Mouse (Mus musculus) midbrain, embryonic 16.5 days (tissue): ENCODE measurements around the gene Lrrc32. TPM values are rescaled to one million over a fixed set of nuclear protein-coding genes. Genes with fewer than 3 reads are reported as not detected.

ENCODE experiments used
- ATAC-seq: fragments of 200-750 bp; cut with Nextera tagmentation; 2 replicates; pipeline ENCODE4 v1.8.0; 2017; ENCODE audit warnings: moderate TSS enrichment
- H3K27ac ChIP-seq: fragments of 300-500 bp; sonication (generic); 2 replicates; pipeline ENCODE4 v1.5.1; 2014; ENCODE audit warnings: mild to moderate bottlenecking, low read length, mixed read lengths
- H3K27me3 ChIP-seq: fragments of 300-500 bp; sonication (generic); 2 replicates; pipeline ENCODE4 v1.6.1; 2014; ENCODE audit warnings: low read depth, low read length, mixed read lengths; ENCODE audit not compliant: control insufficient read depth, insufficient read depth
- H3K36me3 ChIP-seq: fragments of 300-500 bp; sonication (generic); 2 replicates; pipeline ENCODE4 v1.6.1; 2014; ENCODE audit warnings: mild to moderate bottlenecking, low read length, moderate library complexity, mixed read lengths; ENCODE audit not compliant: control insufficient read depth, insufficient read depth
- H3K4me1 ChIP-seq: fragments of 300-500 bp; sonication (generic); 2 replicates; pipeline ENCODE4 v1.6.1; 2014; ENCODE audit warnings: mild to moderate bottlenecking, low read length, mixed read lengths; ENCODE audit not compliant: control insufficient read depth, insufficient read depth
- H3K4me2 ChIP-seq: fragments of 300-500 bp; sonication (generic); 2 replicates; pipeline ENCODE4 v1.6.1; 2014; ENCODE audit warnings: mild to moderate bottlenecking, low read length, mixed read lengths
- H3K4me3 ChIP-seq: fragments of 300-500 bp; sonication (generic); 2 replicates; pipeline ENCODE4 v1.5.1; 2014; ENCODE audit warnings: low read depth, mild to moderate bottlenecking, low read length, moderate library complexity, mixed read lengths
- H3K9ac ChIP-seq: fragments of 300-500 bp; sonication (generic); 2 replicates; pipeline ENCODE4 v1.6.1; 2014; ENCODE audit warnings: low read depth, low read length, mixed read lengths
- H3K9me3 ChIP-seq: fragments of 300-500 bp; sonication (generic); replicated peaks from 2 replicates; pipeline ENCODE4 v1.6.1; 2014; ENCODE audit warnings: mild to moderate bottlenecking, low read length, mixed read lengths; ENCODE audit not compliant: control insufficient read depth, poor library complexity, severe bottlenecking
- WGBS: fragments of 180-500 bp; shearing (Covaris S2); extraction: QIAGEN DNeasy Blood & Tissue Kit; methylation state at CpG from one replicate; pipeline ENCODE4 v1.1.7; 2014; 5-methylcytosine and 5-hydroxymethylcytosine counted together
- polyA plus RNA-seq: library from polyadenylated mRNA; unstranded; fragments of >200 nt; fragmentation: Nextera tagmentation; extraction: Ambion mirVana; gene quantifications from 2 replicates; pipeline ENCODE4 v1.2.1, GENCODE M21; 2015

The Lrrc32 gene
- polyA plus RNA-seq, 1 experiment from 2014 or later: 4.6 TPM

DNA sequence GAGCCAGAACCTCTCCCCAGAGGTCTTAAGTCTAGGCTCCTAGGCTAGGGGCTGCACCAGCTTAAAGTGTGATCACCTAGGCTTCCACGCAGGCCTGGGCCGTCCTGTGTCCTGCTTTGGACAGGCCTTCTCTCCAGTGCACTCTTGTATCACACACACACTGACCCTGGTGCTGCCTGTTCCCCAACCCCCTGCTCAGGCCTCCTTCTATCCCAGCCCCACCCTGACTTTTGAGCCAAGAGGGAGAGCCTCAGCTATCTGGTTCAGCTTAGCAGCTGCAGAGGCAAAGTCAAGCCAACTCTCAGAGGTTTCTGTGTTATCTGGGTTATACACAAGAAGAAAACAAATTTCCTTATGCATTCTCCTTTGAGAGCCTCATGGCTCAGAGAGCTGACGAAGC is 11.4 kb downstream of the Lrrc32 start:
- 95% methylated on average over 3 of the region's 3 CpGs for WGBS

DNA sequence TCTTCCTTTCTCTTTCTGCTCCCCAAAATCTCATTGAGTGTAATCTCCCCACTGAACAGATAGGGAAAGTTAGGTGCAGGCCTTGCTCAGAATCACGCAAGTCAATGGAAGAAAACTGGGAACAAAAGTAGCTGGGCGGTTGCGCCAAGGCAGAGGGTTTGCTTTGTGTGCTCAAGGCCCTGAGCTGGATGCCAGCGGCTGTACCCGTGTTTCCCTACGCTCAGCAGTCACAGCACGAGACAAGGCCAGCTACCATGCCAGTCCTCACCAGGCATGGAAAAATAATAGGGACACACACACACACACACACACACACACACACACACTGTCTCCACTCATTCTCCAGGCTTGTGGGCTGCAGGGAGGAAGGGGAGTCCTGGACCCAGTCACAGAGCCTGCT is 12.0 kb downstream of the Lrrc32 start:
- H3K9me3 ChIP-seq: no peaks in the 10 kb centered on the region
- peaks cover 7% of the 10 kb centered on the region for H3K4me1 ChIP-seq
- no peak overlapping the region for H3K27ac ChIP-seq
- WGBS: 84% methylated on average over 7 of the region's 7 CpGs
- H3K4me3 ChIP-seq: no peak overlapping the region
- H3K27me3 ChIP-seq: no peaks in the 10 kb centered on the region
- H3K4me2 ChIP-seq: no peak overlapping the region
- no peak for ATAC-seq
- no peak overlapping the region for H3K9ac ChIP-seq
- no peaks in the 10 kb centered on the region for H3K36me3 ChIP-seq

More for the DNA sequence above, 11.4 kb downstream of the Lrrc32 start:
- no peak overlapping the region for H3K4me2 ChIP-seq
- H3K4me3 ChIP-seq: no peak overlapping the region
- ATAC-seq: no peak
- H3K9me3 ChIP-seq: no peaks in the 10 kb centered on the region
- peaks cover 7% of the 10 kb centered on the region for H3K4me1 ChIP-seq
- H3K27ac ChIP-seq: no peak overlapping the region
- no peaks in the 10 kb centered on the region for H3K27me3 ChIP-seq
- H3K36me3 ChIP-seq: no peaks in the 10 kb centered on the region
- no peak overlapping the region for H3K9ac ChIP-seq

GRCm38 (mm10) chr7:98502921-98503320 is 13.8 kb downstream of the Lrrc32 start:
- H3K9ac ChIP-seq: no peak overlapping the region
- no peaks in the 10 kb centered on the region for H3K36me3 ChIP-seq
- no peak overlapping the region for H3K4me3 ChIP-seq
- peaks cover 7% of the 10 kb centered on the region for H3K4me1 ChIP-seq
- no peaks in the 10 kb centered on the region for H3K9me3 ChIP-seq
- H3K4me2 ChIP-seq: no peak overlapping the region
- 30% methylated on average over 5 of the region's 5 CpGs for WGBS
- H3K27me3 ChIP-seq: no peaks in the 10 kb centered on the region
- H3K27ac ChIP-seq: no peak overlapping the region
- no peak for ATAC-seq

DNA sequence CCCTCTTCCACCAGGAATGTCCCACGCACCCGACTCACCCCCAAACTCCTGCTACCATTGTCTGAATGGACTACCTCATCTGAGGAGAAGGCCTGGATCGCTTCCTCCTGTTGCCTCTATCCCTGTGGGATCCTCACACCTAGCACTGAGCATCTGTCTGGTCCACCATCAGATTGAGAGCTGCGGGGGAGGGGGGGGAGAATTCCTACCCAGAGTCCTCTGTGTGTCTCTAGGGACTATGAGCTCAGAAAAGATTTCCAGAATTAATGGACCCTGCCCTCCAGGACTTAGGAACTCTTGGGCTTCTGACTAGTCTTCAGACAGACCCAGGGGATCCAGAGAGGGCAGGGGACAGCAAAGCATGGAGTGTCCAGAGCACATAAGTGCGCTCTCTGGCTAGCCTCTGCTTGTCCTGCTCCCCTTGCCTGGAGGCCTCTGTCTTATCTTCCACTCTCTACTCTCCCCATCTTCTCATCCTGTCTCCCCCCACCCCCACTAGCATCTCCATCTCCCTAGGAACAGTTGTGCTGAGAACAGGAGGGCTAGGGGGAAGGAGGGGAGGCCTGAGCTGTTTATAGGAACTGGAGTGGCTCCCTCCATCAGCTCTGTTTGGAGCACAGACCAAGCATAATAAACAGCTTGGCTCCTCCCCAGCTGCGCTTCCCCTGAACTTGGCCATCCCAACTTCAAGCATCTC is 15.0 kb downstream of the Lrrc32 start:
- Histone ChIP-seq H3K4me3 (no peak overlapping the region), H3K27me3 (no peaks in the 10 kb centered on the region), H3K4me1 (peaks cover 7% of the 10 kb centered on the region), H3K4me2 (no peak overlapping the region), H3K27ac (no peak overlapping the region), H3K9ac (0 out of 2 replicates have a peak overlapping the region, but pooled peaks have one; percentile 14), H3K9me3 (no peaks in the 10 kb centered on the region), H3K36me3 (no peaks in the 10 kb centered on the region)
- 0 out of 2 replicates have a peak, but pooled peaks have one; percentile 43 for ATAC-seq
- WGBS: 74% methylated on average over 6 of the region's 6 CpGs

- Histone ChIP-seq H3K27ac (no peak overlapping the region), H3K9ac (no peak overlapping the region), H3K4me1 (peaks cover 7% of the 10 kb centered on the region), H3K36me3 (no peaks in the 10 kb centered on the region), H3K27me3 (no peaks in the 10 kb centered on the region), H3K9me3 (no peaks in the 10 kb centered on the region), H3K4me2 (no peak overlapping the region), H3K4me3 (no peak overlapping the region)
- 41% methylated on average over 5 of the region's 5 CpGs for WGBS
- ATAC-seq: no peak
Observed at GRCm38 (mm10) chr7:98504726-98505314, 15.7 kb downstream of the Lrrc32 start.

- WGBS: 19% methylated on average over 3 of the region's 3 CpGs
Observed at GRCm38 (mm10) chr7:98505664-98506063, 16.6 kb downstream of the Lrrc32 start.

GRCm38 (mm10) chr7:98510961-98511958 is 22.2 kb downstream of the Lrrc32 start:
- Histone ChIP-seq H3K4me3 (no peak overlapping the region), H3K9me3 (no peaks in the 10 kb centered on the region), H3K4me1 (no peaks in the 10 kb centered on the region), H3K27me3 (no peaks in the 10 kb centered on the region), H3K9ac (no peak overlapping the region), H3K4me2 (no peak overlapping the region), H3K27ac (no peak overlapping the region), H3K36me3 (no peaks in the 10 kb centered on the region)
- 70% methylated on average over 15 of the region's 15 CpGs for WGBS
- no peak for ATAC-seq

More at GRCm38 (mm10) chr7:98505664-98506063, 16.6 kb downstream of the Lrrc32 start:
- no peak overlapping the region for H3K27ac ChIP-seq
- peaks cover 7% of the 10 kb centered on the region for H3K4me1 ChIP-seq
- no peaks in the 10 kb centered on the region for H3K27me3 ChIP-seq
- no peaks in the 10 kb centered on the region for H3K36me3 ChIP-seq
- no peak for ATAC-seq
- no peaks in the 10 kb centered on the region for H3K9me3 ChIP-seq
- no peak overlapping the region for H3K4me3 ChIP-seq
- no peak overlapping the region for H3K4me2 ChIP-seq
- H3K9ac ChIP-seq: no peak overlapping the region

GRCm38 (mm10) chr7:98513251-98513650 is 24.2 kb downstream of the Lrrc32 start:
- no peak for ATAC-seq
- Histone ChIP-seq H3K27me3 (no peaks in the 10 kb centered on the region), H3K4me1 (no peaks in the 10 kb centered on the region), H3K9ac (no peak overlapping the region), H3K4me3 (no peak overlapping the region), H3K27ac (no peak overlapping the region), H3K9me3 (no peaks in the 10 kb centered on the region), H3K36me3 (no peaks in the 10 kb centered on the region), H3K4me2 (no peak overlapping the region)
- 87% methylated on average over 3 of the region's 3 CpGs for WGBS
